Mouse (Mus musculus) stomach, postnatal 0 days (tissue): ENCODE measurements around the gene Ndufs8.

ENCODE experiments used
- CTCF ChIP-seq: IDR thresholded peaks from 2 replicates; pipeline ENCODE4 v1.5.1; 2016; ENCODE audit warnings: antibody characterized with exemption, low read depth, mild to moderate bottlenecking, moderate library complexity
- EP300 ChIP-seq: optimal IDR thresholded peaks from 2 replicates; pipeline ENCODE3; 2016; ENCODE audit warnings: antibody characterized with exemption

GRCm38 (mm10) chr19:3893545-3894116, 18.9 kb downstream of the Ndufs8 start:
- TF ChIP-seq EP300 = no peak
- no peak for TF ChIP-seq CTCF
